Mouse (Mus musculus): Measurements from ENCODE around the gene Cep85l.

Gene Cep85l

GRCm38 (mm10) chr10:53342166-53342728 lies 37.5 kb downstream of the Cep85l start:
- DNase-seq (ENCODE audit: low spot score in 2 of 2) = no peak

GRCm38 (mm10) chr10:53341288-53341965 lies 38.3 kb downstream of the Cep85l start:
- no peak for DNase-seq (ENCODE audit: low spot score in 2 of 2)

GRCm38 (mm10) chr10:53339045-53339444 lies 40.7 kb downstream of the Cep85l start:
- DNase-seq (ENCODE audit: low spot score in 2 of 2) = no peak

GRCm38 (mm10) chr10:53337162-53337923 lies 42.4 kb downstream of the Cep85l start, which contains the start of gene Pln:
TSS of gene Pln (plus strand) at chr10:53337667.
- no peak for DNase-seq (ENCODE audit: low spot score in 2 of 2)

GRCm38 (mm10) chr10:53335974-53336373 lies 43.8 kb downstream of the Cep85l start:
- no peak for DNase-seq (ENCODE audit: low spot score in 2 of 2)

- DNase-seq (ENCODE audit: low spot score in 2 of 2) = no peak
Measured at GRCm38 (mm10) chr10:53335266-53335665, 44.5 kb downstream of the Cep85l start.

- DNase-seq (ENCODE audit: low spot score in 2 of 2) = no peak
Measured at GRCm38 (mm10) chr10:53332752-53333151, 47.0 kb downstream of the Cep85l start.

- no peak for DNase-seq (ENCODE audit: low spot score in 2 of 2)
Measured at GRCm38 (mm10) chr10:53329257-53329656, 50.5 kb downstream of the Cep85l start.

- DNase-seq (ENCODE audit: low spot score in 2 of 2) = no peak
Measured at GRCm38 (mm10) chr10:53326367-53326766, 53.4 kb downstream of the Cep85l start.

GRCm38 (mm10) chr10:53324663-53325062 lies 55.1 kb downstream of the Cep85l start:
- DNase-seq (ENCODE audit: low spot score in 2 of 2) = no peak

GRCm38 (mm10) chr10:53323367-53323766 lies 56.4 kb downstream of the Cep85l start:
- no peak for DNase-seq (ENCODE audit: low spot score in 2 of 2)

GRCm38 (mm10) chr10:53306674-53307073 lies 73.1 kb downstream of the Cep85l start:
- DNase-seq (ENCODE audit: low spot score in 2 of 2) = no peak

GRCm38 (mm10) chr10:53305867-53306266 lies 73.9 kb downstream of the Cep85l start:
- no peak for DNase-seq (ENCODE audit: low spot score in 2 of 2)

GRCm38 (mm10) chr10:53285147-53285546 lies 94.6 kb downstream of the Cep85l start:
- no peak for DNase-seq (ENCODE audit: low spot score in 2 of 2)

- DNase-seq (ENCODE audit: low spot score in 2 of 2) = no peak
Measured at GRCm38 (mm10) chr10:53272228-53272627, 107.5 kb downstream of the Cep85l start.

- no peak for DNase-seq (ENCODE audit: low spot score in 2 of 2)
Measured at GRCm38 (mm10) chr10:53262021-53262420, 117.7 kb downstream of the Cep85l start.

- no peak for DNase-seq (ENCODE audit: low spot score in 2 of 2)
Measured at GRCm38 (mm10) chr10:53235381-53235780, 144.4 kb downstream of the Cep85l start.

GRCm38 (mm10) chr10:53234683-53235082 lies 145.1 kb downstream of the Cep85l start:
- no peak for DNase-seq (ENCODE audit: low spot score in 2 of 2)

- no peak for DNase-seq (ENCODE audit: low spot score in 2 of 2)
Measured at GRCm38 (mm10) chr10:53234086-53234613, 145.6 kb downstream of the Cep85l start.

GRCm38 (mm10) chr10:53230809-53231208 lies 148.9 kb downstream of the Cep85l start:
- DNase-seq (ENCODE audit: low spot score in 2 of 2) = no peak

- no peak for DNase-seq (ENCODE audit: low spot score in 2 of 2)
Measured at GRCm38 (mm10) chr10:53229190-53229589, 150.6 kb downstream of the Cep85l start.
